Mouse (Mus musculus) liver, adult 2 months (tissue): ENCODE results near the gene Spred2. TPM values are rescaled to one million over a fixed set of nuclear protein-coding genes. Genes with fewer than 3 reads are reported as not detected.

Experiments
- DNase-seq: peaks from one replicate; pipeline ENCODE4 v3.0.0-alpha.2; 2011; ENCODE audit warnings: low read depth, low spot score; ENCODE audit errors: extremely low read depth
- H3K27ac ChIP-seq: fragments of 200-500 bp; replicated peaks from 2 replicates; pipeline ENCODE4 v1.5.1; 2012; ENCODE audit warnings: low read depth, mild to moderate bottlenecking, control low read depth, inconsistent platforms, low read length; ENCODE audit not compliant: insufficient read depth
- H3K27me3 ChIP-seq: fragments of 200-500 bp; 2 replicates; pipeline ENCODE4 v1.6.1; 2012; ENCODE audit warnings: mild to moderate bottlenecking, moderate library complexity, low read length, inconsistent platforms; ENCODE audit not compliant: control insufficient read depth, insufficient read depth
- H3K36me3 ChIP-seq: fragments of 200-500 bp; 2 replicates; pipeline ENCODE4 v1.6.1; 2012; ENCODE audit warnings: low read length, inconsistent platforms; ENCODE audit not compliant: control insufficient read depth, insufficient read depth
- H3K4me1 ChIP-seq: fragments of 200-500 bp; 2 replicates; pipeline ENCODE4 v1.6.1; 2011; ENCODE audit warnings: low read length; ENCODE audit not compliant: control insufficient read depth, insufficient read depth
- H3K4me3 ChIP-seq: fragments of 200-500 bp; 2 replicates; pipeline ENCODE4 v1.5.1; 2011; ENCODE audit warnings: low read depth, mild to moderate bottlenecking, control low read depth, low read length, moderate library complexity; ENCODE audit not compliant: insufficient read depth
- H3K79me2 ChIP-seq: fragments of 200-500 bp; 2 replicates; pipeline ENCODE4 v1.6.1; 2012; ENCODE audit warnings: inconsistent platforms, mild to moderate bottlenecking, low read length, moderate library complexity; ENCODE audit not compliant: control insufficient read depth, insufficient read depth
- H3K9ac ChIP-seq: fragments of 200-500 bp; 2 replicates; pipeline ENCODE4 v1.6.1; 2012; ENCODE audit warnings: low read depth, mild to moderate bottlenecking, control low read depth, inconsistent platforms, low read length
- CTCF ChIP-seq: fragments of 200-500 bp; IDR thresholded peaks from 2 replicates; pipeline ENCODE4 v1.5.1; 2011; ENCODE audit warnings: low read depth, low read length, control low read depth
- POLR2A ChIP-seq: fragments of 200-500 bp; IDR thresholded peaks from 2 replicates; pipeline ENCODE4 v1.6.1; 2011; ENCODE audit warnings: low read length, control low read depth; ENCODE audit not compliant: insufficient read depth; ENCODE audit errors: extremely low read depth
- WGBS: fragments of 180-500 bp; shearing (Covaris S2); methylation state at CpG from one replicate; pipeline ENCODE4 v1.1.7; 2018; 5-methylcytosine and 5-hydroxymethylcytosine counted together
- polyA plus RNA-seq: library from polyadenylated mRNA; depleted of rRNA; stranded (reverse); fragments of >200 nt; gene quantifications from 2 replicates; pipeline ENCODE4 v1.2.3, GENCODE M21; 2012
- total RNA-seq: library from RNA; depleted of rRNA; stranded (reverse); fragments of >200 nt; gene quantifications from 2 replicates; pipeline ENCODE4 v1.2.3, GENCODE M21; 2014

Gene Spred2
- total and polyA plus RNA-seq, 2 experiments, result 3.1 to 5.2 TPM

DNA sequence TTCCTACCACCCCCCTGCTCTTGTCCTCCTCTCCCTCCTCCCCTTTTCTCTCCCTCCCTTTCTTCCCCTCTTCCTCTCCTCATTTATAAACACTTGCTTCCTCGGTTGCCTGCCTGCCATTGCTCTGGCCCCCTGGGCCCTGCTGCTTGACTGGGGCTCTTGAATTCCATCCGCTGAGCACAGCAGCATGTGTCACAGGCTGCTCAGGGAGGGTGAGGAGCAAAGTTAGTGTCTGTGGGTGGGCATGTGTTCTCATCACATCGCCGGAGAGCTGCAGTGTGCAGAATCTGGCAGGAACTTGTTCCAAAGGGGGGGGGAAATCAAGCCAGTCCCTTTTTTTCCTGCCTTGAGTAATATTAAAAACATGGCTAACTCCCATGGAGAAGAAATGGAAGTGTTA is 59.1 kb downstream of the Spred2 start:
- Histone ChIP-seq H3K27ac (no peak overlapping the region), H3K79me2 (peaks cover 10% of the 10 kb centered on the region; the same call in 1 of the 2 replicates), H3K4me1 (peaks cover 14% of the 10 kb centered on the region), H3K4me3 (no peak overlapping the region), H3K27me3 (no peaks in the 10 kb centered on the region), H3K9ac (no peak overlapping the region), H3K36me3 (no peaks in the 10 kb centered on the region)
- WGBS, result 81% methylated on average over 4 of the region's 4 CpGs
- TF ChIP-seq POLR2A (no peak), CTCF (no peak)
- no peak for DNase-seq

DNA sequence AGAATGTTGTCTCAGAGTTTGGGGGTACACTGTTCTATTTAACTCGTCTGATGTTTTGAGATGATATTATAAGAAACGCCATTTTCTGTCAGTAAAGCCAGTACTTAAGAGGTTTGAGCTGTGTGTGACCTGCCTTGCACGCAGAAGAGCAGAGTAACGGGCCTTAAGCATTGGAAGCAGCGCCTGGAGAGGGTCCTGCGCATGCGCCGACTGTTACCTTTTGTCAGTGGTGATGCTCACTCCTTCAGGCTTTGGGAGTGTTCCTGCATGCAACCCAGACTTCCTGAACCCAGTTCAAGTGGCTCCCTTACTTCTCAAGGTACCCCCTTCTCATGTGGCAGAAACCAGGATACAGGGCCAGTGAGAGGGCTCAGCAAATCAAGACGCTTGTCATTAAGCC is 59.9 kb downstream of the Spred2 start:
- no peak for DNase-seq
- H3K4me3 ChIP-seq, result no peak overlapping the region
- H3K27ac ChIP-seq, result no peak overlapping the region
- WGBS, result 93% methylated on average over 9 of the region's 9 CpGs
- H3K9ac ChIP-seq, result no peak overlapping the region
- peaks cover 14% of the 10 kb centered on the region for H3K4me1 ChIP-seq
- H3K79me2 ChIP-seq, result peaks cover 11% of the 10 kb centered on the region; the same call in 1 of the 2 replicates
- TF ChIP-seq POLR2A (no peak), CTCF (no peak)
- no peaks in the 10 kb centered on the region for H3K36me3 ChIP-seq
- no peaks in the 10 kb centered on the region for H3K27me3 ChIP-seq

DNA sequence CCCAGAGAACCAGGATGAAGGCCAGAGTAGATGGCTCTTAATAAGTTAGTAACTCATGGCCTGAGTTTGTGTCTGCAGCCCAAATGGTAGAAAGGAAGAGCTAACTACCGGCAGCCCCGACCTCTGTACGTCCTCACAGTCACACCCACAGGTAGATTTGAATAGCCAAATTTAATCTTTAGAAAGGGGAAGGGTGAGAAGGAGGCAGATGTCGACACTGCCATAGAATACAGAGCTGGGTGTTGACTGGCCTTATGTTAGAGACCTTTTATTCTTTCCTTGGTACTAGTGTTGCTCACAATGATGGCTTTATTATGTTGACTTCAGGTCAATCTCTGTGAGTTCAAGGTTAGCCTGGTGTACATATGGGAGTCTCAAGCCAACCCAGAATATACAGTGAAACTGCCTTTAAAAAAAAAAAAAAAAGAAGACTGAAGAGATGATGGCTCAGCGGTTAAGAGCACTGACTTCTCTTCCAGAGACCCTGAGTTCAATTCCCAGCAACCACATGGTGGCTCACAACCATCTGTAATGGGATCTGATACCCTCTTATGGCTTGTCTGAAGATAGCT is 61.2 kb downstream of the Spred2 start:
- H3K79me2 ChIP-seq, result peaks cover 20% of the 10 kb centered on the region; the same call in 1 of the 2 replicates
- no peaks in the 10 kb centered on the region for H3K36me3 ChIP-seq
- DNase-seq, result no peak
- H3K9ac ChIP-seq, result no peak overlapping the region
- TF ChIP-seq POLR2A (no peak), CTCF (no peak)
- WGBS, result 83% methylated on average over 5 of the region's 5 CpGs
- H3K27ac ChIP-seq, result no peak overlapping the region
- no peaks in the 10 kb centered on the region for H3K27me3 ChIP-seq
- peaks cover 14% of the 10 kb centered on the region for H3K4me1 ChIP-seq
- H3K4me3 ChIP-seq, result no peak overlapping the region

DNA sequence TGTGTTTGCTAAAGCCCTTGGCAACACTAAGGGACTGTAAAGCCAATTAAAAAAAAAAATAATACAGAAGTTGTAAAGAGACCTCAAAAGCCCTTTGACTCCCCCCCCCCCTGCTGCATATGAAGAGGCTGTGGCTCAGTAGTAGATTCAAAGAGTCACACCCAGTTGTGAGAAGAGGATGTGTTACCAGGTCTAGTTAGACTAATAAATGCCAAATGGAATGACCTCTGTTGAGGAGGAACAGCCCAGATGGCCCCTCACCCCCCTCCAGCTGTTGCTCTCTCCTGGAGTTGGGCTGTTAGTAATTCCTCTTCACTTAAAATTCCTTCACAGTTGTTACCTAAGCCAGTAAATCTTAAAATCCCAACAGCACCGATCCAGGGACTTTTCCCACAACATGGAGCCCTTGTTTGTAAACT is 62.3 kb downstream of the Spred2 start:
- no peak for TF ChIP-seq POLR2A
- TF ChIP-seq CTCF, result no peak
- Histone ChIP-seq H3K4me3 (no peak overlapping the region), H3K27ac (peak overlapping the region; percentile 75), H3K27me3 (no peaks in the 10 kb centered on the region), H3K4me1 (peaks cover 19% of the 10 kb centered on the region), H3K9ac (peak overlapping the region; percentile 38; the same call in 1 of the 2 replicates), H3K36me3 (no peaks in the 10 kb centered on the region), H3K79me2 (peaks cover 20% of the 10 kb centered on the region; the same call in 1 of the 2 replicates)
- no peak for DNase-seq
- 13% methylated on average over 1 of the region's 1 CpGs for WGBS

DNA sequence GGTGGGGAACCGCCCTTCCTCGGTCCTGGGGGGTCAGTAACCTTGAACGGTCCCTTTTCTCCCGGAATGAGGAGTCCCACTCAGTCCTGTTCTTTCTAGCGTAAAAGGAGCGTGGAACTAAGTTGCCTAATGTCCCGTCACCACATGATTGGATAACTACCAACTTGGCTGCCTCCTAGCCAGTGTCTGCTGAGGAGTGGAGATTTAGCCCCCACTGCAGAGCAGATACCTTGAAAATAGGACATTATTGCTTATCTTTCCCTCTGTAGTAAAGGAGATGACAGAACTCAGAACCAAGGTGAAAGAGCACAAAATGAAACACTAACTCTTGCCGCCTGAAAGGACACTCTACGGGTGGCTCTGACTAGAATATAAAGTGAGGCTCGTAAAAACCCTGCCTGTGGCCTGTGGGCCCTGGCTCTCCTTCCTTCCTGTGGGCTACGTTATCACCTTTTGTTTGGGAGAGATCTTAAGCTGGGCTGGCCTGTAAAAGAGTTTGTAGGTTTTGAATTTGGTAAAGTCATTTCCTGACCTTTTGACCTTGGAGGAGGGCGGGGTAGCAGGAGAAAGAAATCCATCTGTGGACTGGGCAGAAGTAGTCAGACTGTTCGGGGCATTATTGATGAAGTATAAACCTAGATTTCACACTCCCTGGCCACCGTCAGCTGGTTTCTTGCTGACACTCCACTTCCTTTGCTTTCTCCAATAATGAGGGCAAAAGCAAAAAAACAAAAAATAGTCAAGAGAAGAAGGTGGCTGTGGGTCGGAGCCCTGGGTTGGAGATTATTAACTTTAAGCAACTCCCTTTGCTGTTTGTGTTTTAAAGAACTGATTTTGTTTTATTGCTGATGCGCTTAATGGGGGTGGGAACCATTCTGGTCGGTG is 62.9 kb downstream of the Spred2 start:
- Histone ChIP-seq H3K4me1 (peaks cover 19% of the 10 kb centered on the region), H3K4me3 (no peak overlapping the region), H3K9ac (peak overlapping the region; percentile 38; the same call in 1 of the 2 replicates), H3K27me3 (no peaks in the 10 kb centered on the region), H3K36me3 (no peaks in the 10 kb centered on the region), H3K79me2 (peaks cover 16% of the 10 kb centered on the region; the same call in 1 of the 2 replicates), H3K27ac (peak overlapping the region; percentile 75)
- peak; percentile 72 for DNase-seq
- 9% methylated on average over 17 of the region's 17 CpGs for WGBS
- no peak for TF ChIP-seq CTCF
- no peak for TF ChIP-seq POLR2A
